Mouse (Mus musculus) left cerebral cortex, adult 2 months (tissue): ENCODE results near the gene Dgcr2. TPM values are rescaled to one million over a fixed set of nuclear protein-coding genes. Genes with fewer than 3 reads are reported as not detected.

Source experiments
- DNase-seq, 2 experiments: peaks; one replicate each; pipeline ENCODE4 v3.0.0; 2021 to 2022; ENCODE audit warnings: low spot score in 2 of 2, mixed read lengths in 1 of 2; ENCODE audit errors: extremely low spot score in 1 of 2
- H3K27ac ChIP-seq: fragments of 200-600 bp; 2 replicates; pipeline ENCODE4 v1.8.1; 2022
- H3K4me3 ChIP-seq: fragments of 200-600 bp; 2 replicates; pipeline ENCODE4 v1.8.1; 2022
- CTCF ChIP-seq: fragments of 200-600 bp; IDR thresholded peaks from 2 replicates; pipeline ENCODE4 v1.8.1; 2022; ENCODE audit warnings: antibody characterized with exemption, mild to moderate bottlenecking, moderate library complexity
- intact Hi-C: fragments of 180-260 bp; cut with DNase I; formaldehyde crosslinking; loops from one replicate; pipeline ENCODE4 v1.15.1; 2025
- total RNA-seq, 2 experiments: library from RNA; stranded (reverse); gene quantifications; 2 replicates each; pipeline ENCODE4 v1.2.3; 2021

Dgcr2 gene
- total RNA-seq, 2 experiments from 2014 or later, result 93.2 to 99.7 TPM

DNA sequence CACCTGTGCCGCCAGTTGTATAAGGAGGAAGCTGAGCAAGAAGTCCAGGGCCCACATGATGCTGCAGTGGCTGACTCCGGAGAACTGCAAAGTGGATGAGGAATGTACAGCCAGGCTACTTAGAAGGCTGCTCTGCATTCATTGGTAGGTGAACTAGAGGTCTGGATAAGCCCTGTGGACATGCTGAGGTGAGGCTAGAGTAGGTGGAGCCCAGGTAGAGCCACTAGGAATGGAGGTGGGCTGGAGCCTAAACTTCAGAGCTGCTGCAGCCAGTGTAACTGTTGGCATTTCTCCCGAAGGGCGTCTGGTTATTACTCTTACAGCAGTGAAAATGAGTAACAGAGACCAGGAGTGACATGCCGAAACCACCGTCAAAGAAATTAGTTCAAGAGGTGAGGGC, 60.3 kb downstream of the Dgcr2 start, which contains the start of gene Car15:
Gene Car15, minus strand, starts transcription at position 314 of the 400 bp plus-strand sequence.
- Histone ChIP-seq H3K27ac (no peak within 1 kb of the TSS), H3K4me3 (no peak within 1 kb of the TSS)
- TF ChIP-seq CTCF, result no peak
- intact Hi-C loops, result no loop called here
- no peak for DNase-seq

DNA sequence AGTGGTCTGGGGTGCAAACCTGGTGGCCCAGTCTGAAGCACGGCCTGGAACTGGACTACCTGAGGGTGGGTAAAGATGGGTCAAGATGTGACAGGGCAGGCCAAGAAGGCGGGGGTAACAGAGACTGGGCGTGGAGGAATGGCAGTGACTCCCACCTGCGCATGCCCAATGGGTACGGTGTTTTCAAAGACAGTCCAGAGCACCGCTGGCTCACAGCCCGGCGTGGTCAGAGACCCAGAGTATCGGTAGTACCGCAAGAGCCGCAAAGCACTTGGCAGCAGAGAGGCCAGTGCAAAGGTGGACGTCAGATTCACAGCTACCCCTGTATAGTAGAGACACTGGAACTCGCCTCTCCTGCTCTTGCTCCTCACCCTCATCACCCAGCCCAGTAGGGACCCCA, 62.9 kb downstream of the Dgcr2 start:
- no peak for TF ChIP-seq CTCF

DNA sequence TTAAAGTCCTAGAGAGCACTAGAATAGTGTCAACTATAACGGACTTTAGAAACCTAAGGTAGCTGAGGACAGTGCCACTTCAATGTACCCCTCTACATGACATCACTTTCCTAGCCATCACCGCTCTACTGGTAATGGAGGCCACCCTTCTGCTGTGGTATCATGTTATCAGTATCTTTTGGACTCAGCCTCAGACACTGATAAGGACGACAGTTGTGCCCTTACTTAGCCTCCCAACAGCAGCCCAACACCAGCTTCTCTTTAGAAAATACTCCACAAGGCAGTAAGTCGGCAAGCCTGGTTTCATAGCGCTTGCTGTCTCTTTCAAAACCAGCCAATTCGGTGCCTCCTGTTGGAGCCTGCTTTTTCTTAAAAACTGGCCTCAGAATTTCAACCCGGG, 63.8 kb downstream of the Dgcr2 start:
- no peak for TF ChIP-seq CTCF
- Histone ChIP-seq H3K4me3 (peak overlapping the region; percentile 69), H3K27ac (peak overlapping the region; percentile 62)
- intact Hi-C loops, result no loop called here
- no peak for DNase-seq

More for the DNA sequence above, 62.9 kb downstream of the Dgcr2 start:
- H3K27ac ChIP-seq, result no peak overlapping the region
- intact Hi-C loops, result no loop called here
- no peak for DNase-seq
- no peak overlapping the region for H3K4me3 ChIP-seq

DNA sequence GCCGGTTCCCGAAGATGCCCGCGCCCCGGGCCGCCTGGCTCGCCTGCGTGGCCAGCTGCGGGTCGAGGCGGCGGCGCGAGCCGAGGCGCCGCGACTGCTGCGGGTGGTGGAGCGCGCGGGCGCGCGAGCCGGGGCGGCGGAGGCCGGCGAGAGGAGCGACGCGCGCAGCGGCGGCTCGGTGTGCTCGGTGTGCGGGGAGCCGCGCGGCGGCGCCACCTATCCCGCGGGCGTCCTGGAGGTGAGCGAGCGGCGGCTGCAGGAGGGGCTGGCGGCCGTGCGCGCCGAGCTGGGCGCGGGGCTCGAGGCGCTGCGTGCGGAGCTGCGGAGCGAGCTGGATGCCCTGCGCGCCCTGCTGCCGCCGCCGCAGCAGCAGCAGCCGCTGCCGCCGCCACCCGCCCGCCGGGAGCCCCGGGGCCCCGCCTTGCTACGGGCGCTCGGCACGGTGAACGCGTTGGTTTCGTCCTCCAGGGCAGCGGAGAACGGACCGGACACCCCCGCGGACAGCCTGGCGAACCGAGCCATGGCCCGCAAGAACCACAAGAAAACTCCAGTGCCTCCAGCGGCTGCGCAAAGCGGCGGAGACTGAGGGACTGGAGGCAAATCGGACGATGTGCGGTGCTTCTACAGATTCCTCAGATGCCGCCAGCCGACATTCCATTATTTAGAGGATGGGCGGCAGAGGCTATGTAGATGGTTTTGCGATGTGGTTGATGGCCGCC, 64.5 kb downstream of the Dgcr2 start:
- no peak; the same call in none of the 2 replicates for TF ChIP-seq CTCF
- DNase-seq, result peak; percentile 67 to 76
- H3K4me3 ChIP-seq, result peak overlapping the region; percentile 69
- peak overlapping the region; percentile 94 for H3K27ac ChIP-seq
- intact Hi-C loops, result no loop called here

DNA sequence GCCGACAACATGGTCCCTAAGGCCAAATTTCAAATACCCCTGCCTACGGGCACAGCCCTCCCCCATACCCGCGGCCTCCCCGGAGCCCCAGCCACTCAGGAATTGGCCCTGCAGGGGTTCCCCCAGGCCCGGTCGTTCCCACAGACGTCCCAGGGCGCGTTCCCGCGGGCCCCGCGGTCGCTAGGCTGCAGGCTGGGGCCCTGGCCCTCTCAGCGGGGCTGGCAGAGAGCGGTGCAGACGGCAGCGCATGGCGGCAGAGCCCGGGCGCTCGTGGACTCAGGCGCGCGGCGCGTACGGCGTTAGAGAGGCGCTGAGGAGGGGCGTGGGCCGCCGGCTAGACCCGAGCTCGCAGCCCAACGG, 65.1 kb downstream of the Dgcr2 start:
- Histone ChIP-seq H3K4me3 (peak overlapping the region; percentile 69), H3K27ac (peak overlapping the region; percentile 94)
- peak in 1 of 2 experiments; percentile 58 for DNase-seq
- TF ChIP-seq CTCF, result no peak
- intact Hi-C loops, result no loop called here

DNA sequence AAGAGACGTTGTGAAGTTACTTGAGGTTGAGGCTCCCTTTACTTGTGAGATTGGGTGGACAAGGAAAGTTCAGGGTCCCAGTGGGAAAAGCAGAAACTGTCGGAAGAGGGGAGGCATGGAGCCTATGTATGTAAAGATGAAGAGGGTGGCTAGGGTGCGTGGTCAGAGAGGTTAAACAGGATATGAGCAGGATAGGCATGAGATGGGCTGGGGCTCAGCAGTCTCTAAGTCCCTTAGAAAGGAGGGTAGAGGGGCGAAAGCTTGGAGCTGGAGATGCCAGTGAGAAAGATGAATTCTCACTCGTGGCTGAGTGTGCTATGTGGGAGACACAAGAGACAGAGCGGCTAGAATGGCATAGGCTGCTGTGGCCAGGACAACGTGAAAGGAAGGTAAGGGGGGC, 65.5 kb downstream of the Dgcr2 start, which contains the start of gene B830017H08Rik:
Gene B830017H08Rik, plus strand, starts transcription at position 301 of the 400 bp plus-strand sequence.
- intact Hi-C loops, result no loop called here
- DNase-seq, result no peak
- peak within 1 kb of the TSS; percentile 94 for H3K27ac ChIP-seq
- peak within 1 kb of the TSS; percentile 69 for H3K4me3 ChIP-seq
- TF ChIP-seq CTCF, result no peak

DNA sequence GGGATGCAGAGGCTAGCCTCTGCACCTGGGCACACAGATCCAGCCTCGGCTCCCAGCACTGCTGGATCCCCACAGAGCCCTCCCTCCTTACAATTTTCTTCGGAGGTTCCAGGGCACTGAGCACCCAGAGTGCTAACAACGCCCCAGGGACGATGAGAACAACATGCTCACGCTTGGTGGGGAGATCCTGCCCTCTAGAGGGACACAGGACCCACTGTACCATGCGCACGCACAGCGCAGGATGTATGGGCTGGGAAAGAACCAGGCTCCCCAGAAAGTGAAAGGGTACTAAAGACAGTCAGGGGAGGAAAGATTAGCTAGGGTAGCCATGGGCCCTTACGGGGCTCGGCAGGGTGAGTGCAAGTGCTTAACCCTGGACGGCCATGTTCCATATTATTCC, 66.6 kb downstream of the Dgcr2 start:
- Histone ChIP-seq H3K27ac (no peak overlapping the region), H3K4me3 (no peak overlapping the region)
- intact Hi-C loops, result no loop called here
- DNase-seq, result no peak
- no peak; the same call in 1 of the 2 replicates for TF ChIP-seq CTCF

DNA sequence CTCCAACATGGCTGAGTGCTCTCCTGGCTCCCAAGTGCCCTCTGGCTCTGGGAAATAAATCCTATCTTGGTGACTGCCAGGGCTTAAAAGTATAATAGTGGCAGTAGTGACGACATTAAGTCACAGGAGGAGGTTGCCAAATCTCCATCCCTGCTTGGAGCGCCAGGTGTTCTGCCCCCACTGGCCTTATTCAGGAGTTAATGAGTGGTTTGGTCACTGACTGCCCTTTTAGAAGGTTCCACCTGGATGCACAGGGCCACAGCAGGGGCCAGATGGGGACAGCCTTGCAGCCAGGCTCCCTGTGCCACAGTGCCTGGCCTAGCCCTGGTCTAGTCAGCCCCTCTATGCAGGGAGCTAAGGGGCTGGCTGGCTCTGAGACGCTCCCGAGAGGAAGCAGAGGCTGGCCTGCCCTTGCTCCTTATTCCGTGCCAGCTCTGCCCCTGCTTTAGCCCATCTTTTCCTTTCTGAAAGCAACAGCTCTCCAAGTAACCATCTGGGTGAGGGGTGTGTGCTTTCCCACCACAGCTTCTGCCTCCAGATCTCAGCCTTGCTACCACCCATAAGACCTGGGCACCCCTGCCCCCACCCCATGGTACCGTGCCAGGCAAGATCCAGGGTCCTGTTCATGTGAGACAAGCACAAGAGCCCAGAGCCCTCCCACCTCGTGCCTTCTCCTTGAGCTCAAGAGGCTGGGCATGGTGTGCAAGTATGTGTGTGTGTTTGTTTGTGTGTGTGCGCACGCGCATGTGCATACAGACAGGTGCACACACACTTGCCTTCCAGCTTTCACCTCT, 67.8 kb downstream of the Dgcr2 start:
- Histone ChIP-seq H3K4me3 (no peak overlapping the region), H3K27ac (no peak overlapping the region)
- DNase-seq, result no peak
- intact Hi-C loops, result no loop called here
- no peak for TF ChIP-seq CTCF

DNA sequence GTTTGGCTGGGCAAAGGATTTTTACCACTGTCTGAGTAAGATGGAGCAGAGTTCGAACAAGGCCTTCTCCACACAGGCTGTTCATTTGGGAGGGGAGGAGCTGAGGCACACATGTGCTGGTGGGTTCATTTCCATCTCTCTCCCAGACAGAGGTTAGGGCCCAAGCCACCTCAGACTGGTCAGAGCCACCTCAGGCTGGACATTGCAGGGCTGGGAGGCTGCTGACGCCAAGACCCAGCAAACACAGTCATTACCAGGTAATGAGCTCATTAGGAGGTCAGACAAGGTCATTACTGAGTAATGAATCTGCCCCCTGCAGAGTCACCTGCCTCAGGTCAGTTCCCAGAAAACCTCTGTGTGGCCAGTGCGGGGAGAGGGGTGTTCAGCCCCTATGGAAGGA, 69.5 kb downstream of the Dgcr2 start:
- intact Hi-C loops, result no loop called here
- TF ChIP-seq CTCF, result no peak
- Histone ChIP-seq H3K4me3 (no peak overlapping the region), H3K27ac (no peak overlapping the region)
- no peak for DNase-seq

DNA sequence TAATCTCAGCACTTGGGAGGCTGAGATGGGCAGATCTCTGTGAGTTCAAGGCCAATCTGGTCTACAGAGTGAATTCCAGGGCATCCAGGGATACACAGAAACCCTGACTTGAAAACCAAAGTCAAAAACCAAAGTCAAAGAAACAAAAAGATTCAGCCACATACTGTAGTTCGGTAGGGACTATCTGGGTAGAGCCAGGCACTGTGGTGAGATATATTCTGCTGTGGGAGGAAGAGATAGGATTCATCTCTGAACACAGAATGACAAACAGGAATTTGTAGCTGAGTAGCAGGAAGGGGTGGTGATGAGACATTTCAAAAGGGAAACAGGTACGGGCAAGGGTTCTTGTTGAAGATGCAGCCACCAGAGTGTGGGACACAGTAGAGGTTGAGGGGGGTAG, 70.1 kb downstream of the Dgcr2 start:
- intact Hi-C loops, result no loop called here
- no peak overlapping the region for H3K27ac ChIP-seq
- TF ChIP-seq CTCF, result no peak
- H3K4me3 ChIP-seq, result no peak overlapping the region
- DNase-seq, result no peak

DNA sequence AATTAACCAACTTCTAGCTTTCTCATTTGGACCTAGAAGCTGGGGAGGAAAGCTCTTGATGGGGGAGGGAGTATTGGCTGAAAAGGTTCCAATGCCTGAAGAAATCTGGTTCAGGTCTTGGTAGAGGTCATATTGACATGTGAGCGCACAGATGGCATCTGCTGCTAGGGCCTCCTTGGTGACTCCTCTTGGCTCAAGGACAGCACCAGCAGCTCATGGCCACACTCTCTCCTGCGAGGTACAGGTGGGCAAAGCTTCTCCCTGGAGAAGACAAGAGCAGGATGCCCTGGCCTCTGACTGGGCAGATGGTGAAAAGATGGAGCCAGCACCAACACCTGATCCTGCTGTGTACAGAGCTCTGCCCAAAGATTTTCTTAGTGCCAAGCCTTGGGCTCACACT, 71.9 kb downstream of the Dgcr2 start:
- DNase-seq, result no peak
- no peak overlapping the region for H3K27ac ChIP-seq
- no peak overlapping the region for H3K4me3 ChIP-seq
- intact Hi-C loops, result no loop called here
- no peak for TF ChIP-seq CTCF

DNA sequence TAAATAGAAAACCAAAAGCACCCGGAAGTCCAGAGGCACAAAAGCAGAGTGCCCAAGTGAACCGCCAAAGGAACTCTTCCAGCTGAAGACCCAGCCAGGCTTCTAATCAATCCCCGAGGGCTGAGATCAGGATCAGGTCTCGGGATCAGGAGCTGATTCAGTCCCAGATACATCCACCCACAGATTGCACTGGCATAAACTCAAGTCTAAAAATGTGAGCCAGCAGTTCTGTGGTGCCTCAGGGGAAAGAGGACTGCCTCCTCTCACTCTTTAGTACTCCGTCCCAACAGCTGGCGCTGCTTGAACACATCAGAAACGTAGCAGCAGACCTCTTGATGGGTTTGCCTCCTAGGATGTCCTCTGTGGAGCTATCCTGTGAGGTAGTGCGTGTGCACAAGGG, 81.8 kb downstream of the Dgcr2 start:
- H3K27ac ChIP-seq, result no peak overlapping the region
- no peak for TF ChIP-seq CTCF
- no peak for DNase-seq
- intact Hi-C loops, result loop anchor here (10.0 kb wide), 1 partner anchor 262 kb away; no protein-coding TSS in a partner anchor
- H3K4me3 ChIP-seq, result no peak overlapping the region
